Comparison of ENCODE assay signal across 9 mouse cellular contexts in the genomic region with DNA sequence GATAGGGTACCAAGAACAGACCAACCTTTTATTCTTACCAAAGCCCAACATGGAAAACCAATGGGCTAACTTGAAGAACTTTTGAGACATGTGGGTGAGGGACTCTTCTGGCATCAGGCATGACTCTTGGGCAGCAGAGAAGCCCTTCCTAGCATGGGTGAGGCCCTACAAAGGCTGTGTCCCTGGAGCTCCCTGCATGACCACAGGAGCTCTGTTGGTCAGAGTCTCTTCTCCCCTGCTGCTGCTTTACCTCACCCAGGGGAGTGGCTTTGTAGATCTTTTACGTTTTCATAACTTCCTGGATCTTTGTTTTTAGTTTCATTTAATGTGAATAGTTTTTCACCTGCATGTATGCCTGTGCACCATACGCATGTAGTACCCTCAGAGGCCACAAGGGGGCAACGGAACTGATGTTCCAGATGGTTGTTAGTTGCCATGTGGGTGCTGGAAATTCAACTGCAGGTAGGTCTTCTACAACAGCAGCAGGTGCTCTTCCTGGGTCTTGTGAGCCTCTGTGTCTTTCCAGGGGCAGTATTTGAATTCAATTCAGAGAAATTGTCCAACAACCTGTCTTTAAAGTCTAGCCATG.
A peak's percentile ranks its signal among the peaks of the same experiment; 100 is the strongest.
DNase-seq lines count a peak whose midpoint lies in the region; ATAC-seq lines count a peak whose summit lies in the region.
"Had no signal": no experiment of that assay in that cellular context is flagged by ENCODE, and none has a peak within 500 bp of the region (broad histone marks: within the 10 kb centered on the region; RNA-seq: fewer than 3 reads in every experiment).

No protein-coding gene starts in this region.

- H3K27ac ChIP-seq in kidney, embryonic 16.5 days (ENCODE audit: low read length) = no peak overlapping the region
- H3K27ac ChIP-seq: midbrain, embryonic 12.5 days had no signal

- H3K9ac ChIP-seq in kidney, embryonic 16.5 days (replicated peaks; ENCODE audit: low read length) = no peak overlapping the region
- H3K9ac ChIP-seq: midbrain, embryonic 12.5 days had no signal

- H3K4me2 ChIP-seq in kidney, embryonic 16.5 days (replicated peaks; ENCODE audit: low read depth, low read length) = no peak overlapping the region
- H3K4me2 ChIP-seq: midbrain, embryonic 12.5 days had no signal

- no peaks in the 10 kb centered on the region for H3K27me3 ChIP-seq in kidney, embryonic 16.5 days (ENCODE audit: insufficient read depth, low read length)
- H3K27me3 ChIP-seq: midbrain, embryonic 12.5 days had no signal

- no peak for ATAC-seq in kidney, embryonic 16.5 days (ENCODE audit: low FRiP score, low TSS enrichment)

- no peaks in the 10 kb centered on the region for H3K9me3 ChIP-seq in kidney, embryonic 16.5 days (ENCODE audit: low read length)
- H3K9me3 ChIP-seq: midbrain, embryonic 12.5 days had no signal

- H3K4me3 ChIP-seq in kidney, embryonic 16.5 days (ENCODE audit: low read length) = no peak overlapping the region
- H3K4me3 ChIP-seq: midbrain, embryonic 12.5 days had no signal

- no peaks in the 10 kb centered on the region for H3K4me1 ChIP-seq in kidney, embryonic 16.5 days (ENCODE audit: insufficient read depth, low read length)
- H3K4me1 ChIP-seq: midbrain, embryonic 12.5 days had no signal

- peak; percentile 64 for DNase-seq in kidney, adult 18-20 months
- peak; percentile 87 for DNase-seq in ES-CJ7 (ENCODE audit: low read depth, low spot score)
- peak; percentile 64 for DNase-seq in adrenal gland, postnatal 25 days
- peak; percentile 27 for DNase-seq in gastrocnemius, postnatal 25 days
- DNase-seq in lung, adult 18-20 months = peak; percentile 33 to 59
- DNase-seq in spleen, postnatal 14 days (ENCODE audit: low spot score in 2 of 2) = peak; percentile 40 to 64
- no peak for DNase-seq in Muller cell, postnatal 12 days (ENCODE audit: inconsistent ontology term)

- peaks cover 91% of the 10 kb centered on the region for H3K36me3 ChIP-seq in kidney, embryonic 16.5 days (ENCODE audit: insufficient read depth, low read length)

- WGBS in kidney, embryonic 16.5 days = 62% methylated on average over 3 of the region's 3 CpGs
